Mouse (Mus musculus) layer of hippocampus, adult 2 months (tissue): Measurements from ENCODE around the gene Tmem144. TPM values are rescaled to one million over a fixed set of nuclear protein-coding genes. Genes with fewer than 3 reads are reported as not detected.

Experiments used
- DNase-seq, 2 experiments: peaks; one replicate each; pipeline ENCODE4 v3.0.0; 2022; ENCODE audit warnings: low spot score in 2 of 2
- H3K27ac ChIP-seq: fragments of 200-600 bp; 2 replicates; pipeline ENCODE4 v1.8.1; 2022
- H3K4me3 ChIP-seq: fragments of 200-600 bp; 2 replicates; pipeline ENCODE4 v1.8.1; 2022; ENCODE audit warnings: mild to moderate bottlenecking
- CTCF ChIP-seq: fragments of 200-600 bp; conservative IDR thresholded peaks from 2 replicates; pipeline ENCODE4 v1.8.1; 2022; ENCODE audit warnings: antibody characterized with exemption, mild to moderate bottlenecking, moderate library complexity
- long read RNA-seq, 2 experiments: library from polyadenylated mRNA; stranded (forward); transcript quantifications; one replicate each; pipeline ENCODE4 v2.0.0; 2021; ENCODE audit warnings: borderline mapping rate in 2 of 2
- total RNA-seq, 2 experiments: library from RNA; stranded (reverse); gene quantifications; 2 replicates each; pipeline ENCODE4 v1.2.3; 2021

Tmem144 gene
- total RNA-seq, result 10 to 100 TPM; 18.3 to 23.4 TPM
- long read RNA-seq, experiment 1, transcript Tmem144-201 (12 exons, 2,898 nt), result major isoform, 6 of 15 reads
- long read RNA-seq, experiment 1, partial matches to known transcripts, result 0 of 15 reads
- long read RNA-seq, experiment 1, other reads (novel, unspliced or antisense), result 9 of 15 reads
- long read RNA-seq, experiment 2, transcript Tmem144-201 (12 exons, 2,898 nt), result major isoform, 8 of 36 reads
- long read RNA-seq, experiment 2, partial matches to known transcripts, result 4 of 36 reads
- long read RNA-seq, experiment 2, other reads (novel, unspliced or antisense), result 24 of 36 reads

DNA sequence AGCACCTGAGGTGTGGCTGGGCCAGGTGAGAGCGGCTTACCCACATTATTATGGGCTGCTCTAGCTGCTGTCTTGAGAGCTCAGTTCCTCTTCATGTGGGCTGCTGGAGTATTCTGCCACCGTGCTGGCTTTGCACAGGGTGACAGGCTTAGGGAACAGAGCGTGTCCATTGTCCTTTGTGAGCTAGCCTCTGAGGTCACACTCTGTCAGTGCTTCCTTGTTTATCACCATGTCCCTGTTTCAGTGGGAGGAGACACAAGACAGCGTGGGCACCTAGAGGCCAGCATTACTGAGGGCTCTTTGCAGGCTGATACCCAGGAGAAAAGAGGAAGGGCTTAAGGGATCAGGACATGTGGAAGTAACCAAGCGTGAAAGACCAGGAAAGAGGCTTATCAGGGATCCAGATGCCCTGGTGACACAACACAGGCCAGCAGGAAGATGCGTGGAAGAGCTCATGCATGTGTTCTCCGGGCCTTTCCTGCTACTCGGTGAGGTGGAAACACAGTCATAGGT, at the start of gene Tmem144:
Gene Tmem144 (minus strand): TSS at position 120 of the 513 bp plus-strand sequence.
- TF ChIP-seq CTCF, result no peak; the same call in 1 of the 2 replicates
- DNase-seq, result no peak
- peak within 1 kb of the TSS; percentile 77 for H3K27ac ChIP-seq

GRCm38 (mm10) chr3:79901734-79902133, 49.2 kb upstream of the Tmem144 start:
- DNase-seq, result no peak
- TF ChIP-seq CTCF, result no peak
- H3K4me3 ChIP-seq, result no peak overlapping the region

More for the DNA sequence above, at the start of gene Tmem144:
- H3K4me3 ChIP-seq, result no peak within 1 kb of the TSS

DNA sequence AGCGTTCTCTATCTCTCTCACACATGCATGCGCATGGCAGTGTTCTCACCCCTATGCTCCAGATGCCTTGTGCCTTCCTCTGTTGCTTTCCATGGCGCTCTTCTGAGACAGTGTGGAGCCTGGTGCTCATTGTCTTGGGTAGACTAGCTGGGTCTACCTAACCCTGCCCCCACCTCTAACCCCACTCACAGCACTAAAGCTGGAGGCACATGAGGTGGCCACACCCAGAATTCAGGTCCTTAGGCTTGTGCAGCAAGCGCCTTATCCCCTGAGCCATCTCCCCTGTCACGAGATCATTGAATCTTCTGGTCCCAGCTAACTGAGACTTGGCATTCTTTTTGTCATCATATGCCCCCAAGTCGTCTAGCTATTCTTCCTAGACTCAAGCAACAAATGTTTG, 48.7 kb upstream of the Tmem144 start:
- no peak overlapping the region for H3K4me3 ChIP-seq
- TF ChIP-seq CTCF, result no peak
- no peak for DNase-seq
- H3K27ac ChIP-seq, result no peak overlapping the region

More at GRCm38 (mm10) chr3:79901734-79902133, 49.2 kb upstream of the Tmem144 start:
- no peak overlapping the region for H3K27ac ChIP-seq

- no peak for DNase-seq
- no peak for TF ChIP-seq CTCF
- Histone ChIP-seq H3K27ac (no peak overlapping the region), H3K4me3 (no peak overlapping the region)
These were observed 47.9 kb upstream of the Tmem144 start for GRCm38 (mm10) chr3:79900502-79900901.

DNA sequence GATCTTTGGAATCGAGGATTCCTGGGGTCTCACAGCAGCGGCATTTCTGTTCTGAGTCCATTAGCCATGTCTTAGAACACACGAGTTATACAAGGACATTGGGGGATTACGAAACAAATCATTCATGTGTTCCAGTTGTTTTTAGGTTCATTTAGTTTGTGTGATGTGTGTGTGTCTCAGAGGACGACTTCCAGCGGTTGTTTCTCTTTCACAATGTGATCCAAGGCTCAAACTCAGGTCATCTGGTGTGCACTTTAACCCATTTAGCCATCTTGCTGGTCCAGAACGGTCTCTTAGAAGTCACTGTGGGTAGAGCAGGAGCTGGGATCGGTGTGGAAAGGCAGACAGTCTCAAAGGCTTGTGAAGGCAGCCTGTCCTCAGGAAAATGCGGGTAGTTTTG, 47.3 kb upstream of the Tmem144 start:
- no peak for DNase-seq
- H3K4me3 ChIP-seq, result no peak overlapping the region
- no peak for TF ChIP-seq CTCF

GRCm38 (mm10) chr3:79898514-79898913, 45.9 kb upstream of the Tmem144 start:
- Histone ChIP-seq H3K27ac (peak overlapping the region; percentile 58; the same call in 1 of the 2 replicates), H3K4me3 (no peak overlapping the region)
- TF ChIP-seq CTCF, result no peak
- DNase-seq, result no peak

More for the DNA sequence above, 47.3 kb upstream of the Tmem144 start:
- no peak overlapping the region for H3K27ac ChIP-seq

GRCm38 (mm10) chr3:79897534-79898370, 45.2 kb upstream of the Tmem144 start:
- no peak for DNase-seq
- TF ChIP-seq CTCF, result no peak
- H3K4me3 ChIP-seq, result no peak overlapping the region
- peak overlapping the region; percentile 58 for H3K27ac ChIP-seq

- TF ChIP-seq CTCF, result no peak
- H3K27ac ChIP-seq, result peak overlapping the region; percentile 83; the same call in 1 of the 2 replicates
- no peak for DNase-seq
- no peak overlapping the region for H3K4me3 ChIP-seq
These were observed 35.4 kb upstream of the Tmem144 start for GRCm38 (mm10) chr3:79887966-79888365.

DNA sequence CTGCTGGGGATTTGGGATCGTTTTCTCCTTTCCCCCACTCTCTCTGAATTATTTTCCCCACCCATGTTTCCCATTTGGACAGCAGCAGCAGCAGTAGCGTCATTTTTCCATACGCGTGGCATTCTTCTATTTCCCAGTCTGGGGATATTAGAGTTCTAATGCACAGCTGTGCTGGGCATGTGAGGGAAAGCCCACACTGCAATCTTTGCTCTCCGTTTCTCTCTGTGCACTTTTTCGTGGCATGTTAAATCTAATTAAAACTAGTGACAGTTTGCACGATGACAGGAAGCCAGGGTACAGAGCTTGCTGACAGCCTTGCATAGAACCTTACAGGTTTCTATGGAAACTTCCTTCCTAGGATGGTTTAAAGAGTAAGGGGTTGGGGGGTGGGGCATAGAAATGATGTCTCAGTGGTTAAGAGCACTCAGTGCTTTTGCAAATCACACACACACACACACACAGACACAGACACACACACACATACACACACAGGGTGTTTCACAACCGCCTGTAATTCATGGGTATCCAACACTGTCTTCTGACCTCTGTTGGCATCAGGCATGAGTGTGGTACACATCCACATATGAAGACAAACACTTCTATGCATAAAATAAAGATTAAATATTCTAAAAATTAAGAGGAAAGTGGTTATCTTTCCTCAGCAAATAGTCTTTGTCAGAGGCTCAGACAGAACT, 34.7 kb upstream of the Tmem144 start:
- peak overlapping the region; percentile 83 for H3K27ac ChIP-seq
- H3K4me3 ChIP-seq, result peak overlapping the region; percentile 3; the same call in 1 of the 2 replicates
- DNase-seq, result no peak
- TF ChIP-seq CTCF, result no peak

- TF ChIP-seq CTCF, result peak; percentile 70
- DNase-seq, result peak in 1 of 2 experiments; percentile 17
- Histone ChIP-seq H3K27ac (peak overlapping the region; percentile 83), H3K4me3 (peak overlapping the region; percentile 3)
These were observed 34.0 kb upstream of the Tmem144 start for GRCm38 (mm10) chr3:79886357-79887091.

DNA sequence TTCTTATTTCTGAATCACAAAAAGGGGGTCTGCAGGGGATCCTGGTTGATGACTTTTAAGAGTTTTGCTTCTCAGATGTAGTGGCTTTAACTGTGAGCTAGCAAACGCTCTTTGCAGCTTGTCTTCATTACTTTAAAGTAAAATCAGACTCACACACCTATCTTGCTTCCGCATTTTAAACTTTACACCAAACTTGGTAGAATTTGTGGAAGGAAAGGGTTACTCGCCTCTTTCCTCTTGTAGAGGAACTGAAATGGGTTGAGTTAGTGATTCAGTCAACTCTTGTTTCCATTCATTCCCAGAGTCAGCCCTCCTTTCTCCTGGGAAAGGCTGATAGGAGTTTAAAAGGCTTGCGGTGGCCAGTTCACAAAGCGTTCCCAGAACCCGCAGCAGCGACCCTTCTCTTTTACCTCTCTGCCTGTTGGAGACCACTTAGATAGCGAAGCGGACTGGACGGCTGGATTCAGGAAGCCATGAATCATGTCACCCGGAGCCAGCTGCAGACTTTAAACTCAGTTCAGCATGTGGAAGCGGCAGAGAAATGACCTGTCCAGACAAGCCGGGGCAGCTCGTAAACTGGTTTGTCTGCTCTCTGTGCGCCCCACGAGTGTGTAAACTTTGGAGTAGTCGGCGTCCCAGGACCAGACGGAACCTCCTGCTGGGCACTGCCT, 33.2 kb upstream of the Tmem144 start:
- TF ChIP-seq CTCF, result no peak
- no peak for DNase-seq
- peak overlapping the region; percentile 15; the same call in 1 of the 2 replicates for H3K4me3 ChIP-seq
- H3K27ac ChIP-seq, result peak overlapping the region; percentile 83; the same call in 1 of the 2 replicates
